Mouse (Mus musculus): ENCODE measurements around the gene Timp3. TPM values are rescaled to one million over a fixed set of nuclear protein-coding genes. Genes with fewer than 3 reads are reported as not detected.

Timp3 gene
- 0.10 TPM in 1 of 3 replicates, not detected in the others for total RNA-seq (2017)

DNA sequence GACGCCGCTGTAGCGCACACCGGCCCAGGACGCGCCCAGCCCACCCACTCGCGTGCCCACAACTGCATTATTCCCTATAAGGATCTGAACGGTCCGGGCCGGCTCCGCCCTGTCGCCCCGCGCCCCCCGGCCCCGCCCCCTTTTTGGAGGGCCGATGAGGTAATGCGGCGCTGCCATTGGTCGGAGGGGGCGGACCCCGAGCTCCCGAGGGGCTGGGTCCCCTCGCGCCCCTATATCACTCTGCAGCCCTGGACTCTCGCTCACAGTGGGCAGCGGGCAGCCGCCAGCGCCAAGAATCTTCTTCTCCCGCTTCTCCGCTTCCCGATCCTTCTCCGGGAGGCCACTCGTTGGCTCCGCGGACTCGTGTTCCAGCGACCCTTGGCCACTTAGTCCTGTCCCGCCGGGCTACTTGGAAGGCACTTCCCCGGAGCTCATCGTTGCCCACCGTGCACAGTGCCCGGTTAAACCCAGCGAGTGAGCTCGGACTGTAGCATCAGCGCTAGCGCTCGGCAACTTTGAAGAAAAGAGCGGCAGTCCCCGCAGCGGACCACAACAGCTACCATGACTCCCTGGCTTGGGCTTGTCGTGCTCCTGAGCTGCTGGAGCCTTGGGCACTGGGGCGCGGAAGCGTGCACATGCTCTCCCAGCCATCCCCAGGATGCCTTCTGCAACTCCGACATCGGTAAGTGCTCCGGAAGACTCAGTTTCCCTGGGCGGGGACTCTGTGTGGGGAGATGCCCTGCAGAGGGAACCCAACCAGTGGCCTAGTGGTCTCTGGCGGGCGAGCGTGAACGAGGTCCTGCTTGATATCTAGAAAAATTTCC lies at the start of gene Timp3:
TSS of gene Timp3 (plus strand) at position 80 of the 824 bp plus-strand sequence.
- no peak for ATAC-seq (replicated peaks; ENCODE audit: insufficient number of reproducible peaks, low FRiP score, low TSS enrichment, poor library complexity, severe bottlenecking)

DNA sequence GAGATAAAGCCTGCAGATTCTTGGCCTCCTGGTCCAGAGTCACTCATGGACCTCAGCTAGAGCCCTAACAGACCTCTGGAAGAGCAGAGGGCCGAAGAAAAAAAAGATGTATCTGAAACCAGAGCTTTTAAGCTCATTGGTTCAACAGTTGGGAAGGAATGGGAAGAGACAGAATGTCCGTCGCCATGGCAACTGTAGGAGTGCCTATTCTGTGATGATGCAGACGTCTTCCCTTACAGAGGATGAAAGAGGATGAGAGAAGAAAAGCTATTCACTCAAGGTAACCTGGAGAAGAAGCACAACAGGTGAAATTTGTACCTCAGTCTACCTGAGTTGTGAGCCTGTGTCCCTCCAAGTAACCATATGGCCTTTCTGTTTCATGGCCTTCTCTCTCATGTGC lies 44.0 kb upstream of the Timp3 start:
- no peak for ATAC-seq (replicated peaks; ENCODE audit: insufficient number of reproducible peaks, low FRiP score, low TSS enrichment, poor library complexity, severe bottlenecking)

GRCm38 (mm10) chr10:86257045-86257444 lies 43.1 kb upstream of the Timp3 start:
- no peak for ATAC-seq (replicated peaks; ENCODE audit: insufficient number of reproducible peaks, low FRiP score, low TSS enrichment, poor library complexity, severe bottlenecking)

DNA sequence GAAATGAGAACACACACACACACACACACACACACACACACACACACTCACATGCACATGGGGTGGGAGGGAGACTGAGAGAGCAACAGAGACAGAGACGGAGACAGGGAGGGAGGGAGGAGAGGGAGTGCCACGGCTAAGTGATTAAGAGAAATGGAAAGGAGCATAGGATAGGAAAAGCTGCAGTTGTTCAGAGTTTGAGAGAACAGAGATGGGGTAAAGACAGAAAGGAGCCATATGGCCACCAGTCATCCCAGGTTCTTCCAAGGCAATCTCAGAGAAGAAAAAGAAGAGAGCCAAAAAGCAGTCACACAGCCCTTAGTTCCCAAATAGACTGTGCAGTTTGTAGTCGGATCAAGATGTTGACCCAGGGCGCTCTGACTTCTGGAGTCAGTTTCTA lies 42.1 kb upstream of the Timp3 start:
- ATAC-seq (replicated peaks; ENCODE audit: insufficient number of reproducible peaks, low FRiP score, low TSS enrichment, poor library complexity, severe bottlenecking): no peak

DNA sequence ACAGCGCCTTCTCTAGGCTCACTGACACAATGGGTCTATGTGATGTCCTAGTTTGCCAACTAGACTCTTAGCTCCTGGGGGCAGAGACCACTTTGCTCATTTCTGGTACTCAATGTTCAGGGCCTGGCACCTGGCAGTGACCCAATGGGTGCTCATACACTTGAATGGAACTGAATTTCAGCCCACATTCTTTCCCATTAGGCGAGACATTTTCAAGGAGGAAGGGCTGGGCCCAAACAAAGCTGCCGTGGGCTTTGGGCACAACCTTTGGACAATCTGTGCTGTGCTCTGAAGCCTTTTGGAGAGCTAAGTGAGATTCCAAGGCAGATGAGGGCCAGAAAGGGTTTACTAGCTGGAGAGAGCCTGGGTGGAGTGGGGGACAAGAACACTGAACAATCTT lies 41.2 kb upstream of the Timp3 start:
- ATAC-seq (replicated peaks; ENCODE audit: insufficient number of reproducible peaks, low FRiP score, low TSS enrichment, poor library complexity, severe bottlenecking): no peak

DNA sequence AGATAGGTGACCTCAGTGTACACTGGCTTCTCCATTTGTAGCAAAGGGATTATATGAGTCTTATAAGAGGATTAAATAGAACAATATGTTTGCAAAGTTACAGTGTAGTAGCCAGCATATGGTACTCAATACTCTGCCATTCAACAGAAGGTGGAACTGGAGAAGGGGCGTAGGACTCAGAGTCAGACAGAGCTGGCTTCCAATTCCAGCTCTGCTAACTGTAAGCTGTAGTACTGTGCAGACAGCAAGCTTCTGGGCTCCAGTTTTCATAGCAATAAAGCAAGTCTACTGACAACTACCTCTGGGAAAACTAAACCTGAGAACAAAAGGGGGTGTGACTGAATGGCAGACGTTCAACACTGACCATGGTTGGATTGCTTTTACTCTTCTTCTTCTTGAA lies 38.4 kb upstream of the Timp3 start:
- no peak for ATAC-seq (replicated peaks; ENCODE audit: insufficient number of reproducible peaks, low FRiP score, low TSS enrichment, poor library complexity, severe bottlenecking)

- no peak for ATAC-seq (replicated peaks; ENCODE audit: insufficient number of reproducible peaks, low FRiP score, low TSS enrichment, poor library complexity, severe bottlenecking)
These were observed 35.6 kb upstream of the Timp3 start for GRCm38 (mm10) chr10:86264618-86265017.

DNA sequence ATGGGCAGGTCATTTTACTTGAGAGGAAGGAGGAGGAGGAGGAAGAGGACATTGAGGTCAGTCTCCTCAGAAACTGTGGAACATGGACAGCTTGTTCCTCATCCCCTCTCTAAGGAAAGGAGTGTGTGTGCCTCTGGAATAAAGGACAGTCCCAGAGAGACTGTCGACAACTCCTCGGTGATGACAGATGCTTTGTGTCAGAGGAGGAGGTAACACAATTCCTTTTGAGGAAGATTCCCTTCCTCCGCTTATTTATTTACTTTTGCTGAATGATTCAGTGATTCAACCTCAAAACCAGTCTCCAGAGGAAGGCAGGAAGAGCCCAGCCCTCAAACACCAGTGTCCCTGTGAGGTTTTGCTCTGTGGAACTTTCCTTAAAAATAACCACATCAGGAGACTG lies 29.9 kb upstream of the Timp3 start:
- ATAC-seq (replicated peaks; ENCODE audit: insufficient number of reproducible peaks, low FRiP score, low TSS enrichment, poor library complexity, severe bottlenecking): no peak

- ATAC-seq (replicated peaks; ENCODE audit: insufficient number of reproducible peaks, low FRiP score, low TSS enrichment, poor library complexity, severe bottlenecking): no peak
These were observed 27.3 kb upstream of the Timp3 start for GRCm38 (mm10) chr10:86272826-86273225.

DNA sequence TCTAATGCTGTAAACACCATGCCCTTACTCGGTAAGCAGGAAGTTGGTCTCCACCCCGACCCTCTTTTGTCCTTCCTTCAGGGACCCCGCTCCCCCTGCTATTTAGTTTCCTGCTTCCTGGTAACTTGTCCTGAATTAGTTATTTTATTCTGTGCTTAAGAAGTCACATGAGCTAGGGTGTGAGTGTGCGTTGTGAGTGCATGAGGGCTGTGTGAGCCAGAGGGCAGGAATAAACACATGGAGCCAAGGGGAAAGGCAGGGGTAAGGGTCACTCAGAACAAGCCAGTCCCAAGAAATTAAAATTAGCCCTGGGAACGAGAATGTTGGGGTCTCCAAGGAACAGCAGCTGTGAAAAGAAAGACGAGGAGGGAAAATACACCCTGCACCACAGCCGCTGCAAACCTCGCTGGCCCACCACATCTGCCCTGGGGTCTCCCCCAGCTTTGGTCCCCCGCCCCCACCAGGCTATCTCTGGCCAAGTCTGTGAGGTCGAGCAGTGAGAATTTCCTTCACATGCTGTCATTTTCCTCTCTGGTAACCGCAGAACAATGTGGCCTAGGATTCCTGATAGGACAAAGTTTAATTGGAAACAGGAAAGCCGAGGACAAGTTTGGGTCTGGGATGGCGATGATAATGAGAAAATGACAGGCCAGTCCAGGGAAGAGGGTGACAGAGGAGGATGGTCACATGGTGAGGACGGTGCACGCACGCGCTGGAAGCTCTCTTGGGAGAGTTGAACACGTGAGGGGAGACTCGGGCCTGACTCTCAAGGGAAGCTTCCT lies 26.6 kb upstream of the Timp3 start:
- no peak for ATAC-seq (replicated peaks; ENCODE audit: insufficient number of reproducible peaks, low FRiP score, low TSS enrichment, poor library complexity, severe bottlenecking)

- no peak for ATAC-seq (replicated peaks; ENCODE audit: insufficient number of reproducible peaks, low FRiP score, low TSS enrichment, poor library complexity, severe bottlenecking)
These were observed 24.6 kb upstream of the Timp3 start for GRCm38 (mm10) chr10:86275585-86275984.

GRCm38 (mm10) chr10:86277327-86277726 lies 22.8 kb upstream of the Timp3 start:
- ATAC-seq (replicated peaks; ENCODE audit: insufficient number of reproducible peaks, low FRiP score, low TSS enrichment, poor library complexity, severe bottlenecking): no peak

DNA sequence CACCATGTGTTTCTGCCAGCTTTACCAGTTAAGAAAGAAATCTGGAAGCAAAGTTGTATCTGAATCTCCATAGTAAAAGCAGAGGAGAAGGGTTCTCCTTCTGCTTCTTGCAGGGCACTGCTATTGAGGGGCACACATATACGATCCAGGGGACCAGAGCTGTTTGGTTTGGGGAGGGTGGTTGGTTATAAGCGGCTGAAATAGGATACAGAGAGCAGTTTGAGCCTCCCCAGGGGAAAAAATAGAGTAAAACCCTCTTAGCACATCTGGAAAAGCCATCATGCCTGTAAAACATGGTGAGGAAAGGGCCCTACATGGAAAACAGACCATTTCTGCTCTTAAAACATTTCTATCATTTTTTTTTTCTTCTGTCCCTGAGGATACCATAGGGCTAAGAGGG lies 21.7 kb upstream of the Timp3 start:
- no peak for ATAC-seq (replicated peaks; ENCODE audit: insufficient number of reproducible peaks, low FRiP score, low TSS enrichment, poor library complexity, severe bottlenecking)

DNA sequence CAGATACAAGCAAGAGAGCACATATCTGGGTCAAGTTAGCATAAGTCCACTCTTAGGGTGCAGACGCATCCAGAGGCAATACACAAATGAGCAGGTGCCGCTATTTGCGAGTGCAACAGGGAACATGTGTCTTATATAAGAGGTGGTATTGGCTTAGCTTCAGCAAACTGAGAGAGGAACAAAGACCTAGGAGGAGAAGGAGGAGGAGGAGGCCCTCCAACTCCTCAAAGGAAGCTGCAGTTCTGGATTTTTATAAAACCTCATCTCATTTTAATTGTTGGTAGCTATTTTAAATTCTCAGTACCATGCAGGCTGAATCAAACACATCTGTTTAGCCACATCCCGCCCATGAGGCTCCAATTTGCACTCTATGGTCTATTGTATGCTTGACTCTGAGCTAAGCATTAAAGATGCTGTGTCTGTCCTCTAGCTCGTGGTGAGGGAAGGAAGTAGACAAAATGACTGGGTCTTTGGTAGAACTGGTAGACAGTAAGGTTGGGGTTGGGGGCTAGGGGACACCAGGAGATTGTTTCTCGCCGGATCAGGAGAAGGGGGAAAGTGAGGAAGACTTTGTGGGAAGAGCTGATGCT lies 20.5 kb upstream of the Timp3 start:
- no peak for ATAC-seq (replicated peaks; ENCODE audit: insufficient number of reproducible peaks, low FRiP score, low TSS enrichment, poor library complexity, severe bottlenecking)

GRCm38 (mm10) chr10:86281238-86281637 lies 18.9 kb upstream of the Timp3 start:
- ATAC-seq (replicated peaks; ENCODE audit: insufficient number of reproducible peaks, low FRiP score, low TSS enrichment, poor library complexity, severe bottlenecking): no peak

DNA sequence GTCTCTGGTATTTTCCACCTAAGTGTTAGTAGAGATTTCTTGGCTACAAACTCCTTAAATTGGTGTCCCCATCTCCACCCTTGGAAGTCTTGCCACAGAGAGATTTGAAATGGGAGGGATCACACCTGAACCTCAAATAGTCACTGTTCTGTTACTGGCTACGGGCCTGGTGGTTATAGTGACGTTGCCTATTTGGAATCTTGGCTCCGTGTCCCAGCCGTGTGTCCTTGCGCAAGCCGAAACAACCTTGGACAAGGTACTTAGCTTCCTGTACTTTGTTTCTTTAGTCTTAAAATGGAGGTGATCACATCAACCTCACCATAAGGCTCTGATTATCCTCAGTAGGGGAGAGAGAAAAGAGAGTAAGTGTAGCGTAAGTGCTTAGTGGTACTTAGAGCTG lies 13.7 kb upstream of the Timp3 start:
- no peak for ATAC-seq (replicated peaks; ENCODE audit: insufficient number of reproducible peaks, low FRiP score, low TSS enrichment, poor library complexity, severe bottlenecking)

- ATAC-seq (replicated peaks; ENCODE audit: insufficient number of reproducible peaks, low FRiP score, low TSS enrichment, poor library complexity, severe bottlenecking): no peak
These were observed 9.9 kb upstream of the Timp3 start for GRCm38 (mm10) chr10:86290109-86290771.

GRCm38 (mm10) chr10:86293880-86294279 lies 6.3 kb upstream of the Timp3 start:
- ATAC-seq (replicated peaks; ENCODE audit: insufficient number of reproducible peaks, low FRiP score, low TSS enrichment, poor library complexity, severe bottlenecking): no peak
